Mouse (Mus musculus) layer of hippocampus, adult 2 months (tissue): Measurements from ENCODE around the gene Hao2. TPM values are rescaled to one million over a fixed set of nuclear protein-coding genes. Genes with fewer than 3 reads are reported as not detected.
A peak's percentile ranks its signal among the peaks of the same experiment; 100 is the strongest.

Experiments used
- DNase-seq, 2 experiments: peaks; one replicate each; pipeline ENCODE4 v3.0.0; 2022; ENCODE audit warnings: low spot score in 2 of 2
- H3K27ac ChIP-seq: fragments of 200-600 bp; 2 replicates; pipeline ENCODE4 v1.8.1; 2022
- H3K4me3 ChIP-seq: fragments of 200-600 bp; 2 replicates; pipeline ENCODE4 v1.8.1; 2022; ENCODE audit warnings: mild to moderate bottlenecking
- CTCF ChIP-seq: fragments of 200-600 bp; conservative IDR thresholded peaks from 2 replicates; pipeline ENCODE4 v1.8.1; 2022; ENCODE audit warnings: antibody characterized with exemption, mild to moderate bottlenecking, moderate library complexity
- long read RNA-seq, 2 experiments: library from polyadenylated mRNA; stranded (forward); transcript quantifications; one replicate each; pipeline ENCODE4 v2.0.0; 2021; ENCODE audit warnings: borderline mapping rate in 2 of 2
- total RNA-seq, 2 experiments: library from RNA; stranded (reverse); gene quantifications; 2 replicates each; pipeline ENCODE4 v1.2.3; 2021

Hao2 gene
- total RNA-seq = not detected
- long read RNA-seq, experiment 1 = 0 reads
- long read RNA-seq, experiment 2 = 0 reads

DNA sequence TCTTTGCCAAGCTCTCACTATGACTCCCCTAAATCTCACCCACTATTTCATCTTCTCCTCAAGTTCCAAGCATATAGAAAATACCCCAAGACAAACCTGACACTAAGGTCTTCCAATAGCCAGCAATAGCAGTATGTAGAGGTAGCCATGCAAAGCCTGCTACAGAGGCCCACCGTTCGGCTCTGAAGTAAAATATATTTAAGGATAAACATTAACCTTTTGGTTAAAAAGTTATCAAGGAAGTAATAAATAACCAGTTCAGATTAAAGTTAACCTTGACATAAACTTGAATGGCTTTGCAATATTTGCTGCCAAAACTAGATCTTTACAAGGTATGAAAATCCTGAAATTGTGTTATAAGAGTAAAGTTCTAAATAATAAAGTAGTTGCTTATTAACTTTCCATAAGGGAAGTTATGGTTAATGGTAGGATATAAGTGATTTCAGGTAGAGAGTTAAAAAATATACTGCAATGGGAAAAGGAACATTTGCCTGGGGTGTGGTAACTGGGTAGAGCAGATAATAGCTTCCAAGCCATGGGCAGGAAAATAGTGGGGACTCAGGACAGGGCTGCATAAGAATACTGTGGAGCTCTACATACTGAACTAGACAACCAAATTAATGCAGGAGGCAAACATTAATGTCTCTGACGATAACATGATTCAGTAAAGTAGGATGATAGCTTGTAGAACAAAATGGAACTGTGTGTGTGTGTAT is at the start of gene Hao2:
Hao2 (minus strand) TSS at position 183 of the 716 bp plus-strand sequence.
- no peak for DNase-seq
- TF ChIP-seq CTCF = no peak
- Histone ChIP-seq H3K4me3 (no peak within 1 kb of the TSS), H3K27ac (no peak within 1 kb of the TSS)

GRCm38 (mm10) chr3:98941601-98942000 is 48.6 kb upstream of the Hao2 start:
- TF ChIP-seq CTCF = no peak
- H3K4me3 ChIP-seq = peak overlapping the region; percentile 41; the same call in 1 of the 2 replicates

GRCm38 (mm10) chr3:98941066-98941551 is 48.1 kb upstream of the Hao2 start:
- DNase-seq = no peak
- TF ChIP-seq CTCF = no peak
- Histone ChIP-seq H3K27ac (no peak overlapping the region), H3K4me3 (peak overlapping the region; percentile 41; the same call in 1 of the 2 replicates)

More at GRCm38 (mm10) chr3:98941601-98942000, 48.6 kb upstream of the Hao2 start:
- DNase-seq = no peak
- no peak overlapping the region for H3K27ac ChIP-seq

DNA sequence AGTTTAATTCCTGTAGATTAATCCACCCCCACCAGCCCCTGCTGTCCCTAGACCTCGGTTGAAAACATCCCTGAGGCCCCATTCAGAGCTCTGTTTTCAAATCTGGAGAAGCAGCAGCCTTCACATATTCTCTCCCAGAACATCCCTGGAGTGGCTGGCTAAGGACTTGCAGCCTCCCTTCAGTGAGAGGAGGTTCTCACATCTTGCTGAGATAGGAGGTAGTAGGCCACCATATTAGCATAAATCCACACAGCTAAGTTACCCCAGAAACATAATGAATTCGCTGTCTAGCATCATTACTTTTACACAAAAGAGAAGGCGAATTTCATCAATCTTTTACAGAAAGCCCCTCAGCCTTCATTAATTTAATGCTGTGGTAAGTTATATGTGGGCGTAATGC is 47.2 kb upstream of the Hao2 start:
- Histone ChIP-seq H3K4me3 (no peak overlapping the region), H3K27ac (no peak overlapping the region)
- no peak for TF ChIP-seq CTCF
- no peak for DNase-seq

DNA sequence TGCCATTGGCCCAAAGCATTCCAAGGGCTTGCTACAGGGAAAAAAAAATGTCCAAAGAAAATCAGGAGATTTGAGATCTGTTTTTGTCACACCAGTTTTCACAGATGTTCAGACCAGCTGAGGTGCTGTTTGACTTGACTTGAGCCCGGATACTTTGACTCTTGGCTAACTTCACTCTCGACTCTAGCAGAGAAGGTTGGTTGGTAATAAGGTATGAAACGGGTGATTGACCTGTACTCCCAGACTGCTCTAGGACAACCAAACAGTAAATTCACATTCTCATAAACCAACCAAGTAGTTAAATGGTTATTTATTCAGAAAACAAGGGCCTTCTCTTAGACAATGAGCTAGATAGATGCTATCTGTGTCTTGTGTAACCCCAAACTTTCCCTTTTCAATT is 43.4 kb upstream of the Hao2 start:
- no peak overlapping the region for H3K27ac ChIP-seq
- TF ChIP-seq CTCF = no peak
- H3K4me3 ChIP-seq = no peak overlapping the region
- no peak for DNase-seq

GRCm38 (mm10) chr3:98934601-98935000 is 41.6 kb upstream of the Hao2 start:
- no peak overlapping the region for H3K4me3 ChIP-seq
- TF ChIP-seq CTCF = no peak
- no peak overlapping the region for H3K27ac ChIP-seq
- DNase-seq = no peak

DNA sequence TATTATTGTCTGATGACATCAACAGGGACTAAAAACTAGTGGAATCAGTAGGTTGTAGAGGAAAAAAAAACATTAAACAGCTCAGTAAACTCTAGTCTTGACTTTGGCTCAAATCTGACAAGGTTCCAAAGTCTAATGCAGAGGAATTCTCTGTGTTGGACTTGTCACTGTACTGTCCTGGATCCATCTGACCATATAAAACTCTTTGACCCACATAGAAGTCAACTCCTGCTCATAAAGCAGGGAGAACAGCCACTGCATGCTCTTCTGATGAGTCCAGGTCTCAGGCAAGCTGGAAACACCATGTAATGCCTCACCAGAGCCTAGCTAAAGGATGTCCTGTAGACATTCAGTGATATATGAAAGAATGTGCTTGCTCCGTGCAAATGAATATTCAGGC is 41.0 kb upstream of the Hao2 start:
- Histone ChIP-seq H3K4me3 (no peak overlapping the region), H3K27ac (no peak overlapping the region)
- no peak for TF ChIP-seq CTCF
- DNase-seq = no peak

DNA sequence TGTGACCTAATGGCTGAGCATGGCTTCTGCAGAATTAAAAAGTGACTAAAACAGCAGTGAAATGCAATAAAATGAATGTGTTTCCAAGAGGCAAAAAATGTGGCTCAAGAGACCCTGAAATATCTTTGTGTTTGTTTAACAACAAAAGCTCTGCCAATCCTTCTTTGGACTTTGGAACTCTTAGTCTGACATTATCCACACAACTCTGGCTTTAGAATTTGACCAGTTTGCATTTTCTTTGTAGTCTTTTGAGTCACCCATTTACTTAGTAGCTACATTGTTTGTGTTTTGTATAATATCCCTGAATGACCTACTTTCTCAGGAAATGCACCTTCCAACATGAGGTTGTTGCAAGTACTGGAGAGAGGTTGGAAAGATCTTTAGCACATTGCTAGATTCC is 39.4 kb upstream of the Hao2 start:
- no peak overlapping the region for H3K27ac ChIP-seq
- no peak for DNase-seq
- H3K4me3 ChIP-seq = no peak overlapping the region
- no peak for TF ChIP-seq CTCF

- no peak for DNase-seq
- no peak for TF ChIP-seq CTCF
- Histone ChIP-seq H3K4me3 (no peak overlapping the region), H3K27ac (no peak overlapping the region)
Observed at GRCm38 (mm10) chr3:98931836-98932235, 38.8 kb upstream of the Hao2 start.

DNA sequence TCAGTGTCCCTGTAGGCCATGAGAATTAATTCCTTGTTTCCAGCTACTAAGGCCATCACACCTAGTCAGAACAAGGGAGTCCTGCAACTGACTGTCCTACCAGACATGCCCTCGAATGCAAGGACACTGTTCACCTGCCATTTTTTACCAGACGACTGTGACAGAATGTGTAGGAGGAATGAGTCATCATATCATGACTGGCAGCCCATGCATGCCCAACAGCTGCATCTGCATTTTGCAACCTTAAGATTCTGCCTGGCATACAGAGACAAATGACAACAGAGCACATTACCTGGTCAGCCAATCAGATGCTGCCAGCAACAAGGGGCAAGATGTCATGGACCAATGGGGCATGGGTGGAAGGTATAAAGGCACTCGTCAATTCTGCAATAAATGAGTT is 27.4 kb upstream of the Hao2 start:
- DNase-seq = no peak
- TF ChIP-seq CTCF = no peak
- Histone ChIP-seq H3K4me3 (no peak overlapping the region), H3K27ac (no peak overlapping the region)

DNA sequence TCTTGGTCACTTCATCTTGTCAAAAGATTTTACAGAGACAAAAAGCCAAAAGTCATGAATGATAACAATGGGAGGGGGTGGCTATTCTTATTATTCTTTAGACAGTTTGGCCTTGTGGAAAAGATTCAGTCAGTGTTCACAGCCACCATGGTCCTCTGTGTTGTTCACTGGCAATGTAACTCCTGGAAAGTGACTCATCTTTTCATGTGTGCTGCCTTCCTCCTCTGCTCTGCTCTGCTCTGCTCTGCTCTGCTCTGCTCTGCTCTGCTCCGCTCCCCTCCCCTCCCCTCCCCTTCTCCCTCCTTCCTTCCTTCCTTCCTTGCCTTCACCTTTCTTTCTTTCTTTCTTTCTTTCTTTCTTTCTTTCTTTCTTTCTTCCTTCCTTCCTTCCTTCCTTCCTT is 24.2 kb upstream of the Hao2 start:
- Histone ChIP-seq H3K4me3 (no peak overlapping the region), H3K27ac (no peak overlapping the region)
- no peak for TF ChIP-seq CTCF
- no peak for DNase-seq

GRCm38 (mm10) chr3:98916856-98917255 is 23.8 kb upstream of the Hao2 start:
- no peak for TF ChIP-seq CTCF
- Histone ChIP-seq H3K4me3 (no peak overlapping the region), H3K27ac (no peak overlapping the region)
- DNase-seq = no peak

GRCm38 (mm10) chr3:98915659-98916058 is 22.6 kb upstream of the Hao2 start:
- Histone ChIP-seq H3K4me3 (no peak overlapping the region), H3K27ac (no peak overlapping the region)
- peak; percentile 91 for TF ChIP-seq CTCF
- DNase-seq = peak; percentile 53 to 81

GRCm38 (mm10) chr3:98913591-98913990 is 20.6 kb upstream of the Hao2 start:
- no peak overlapping the region for H3K27ac ChIP-seq
- no peak overlapping the region for H3K4me3 ChIP-seq
- DNase-seq = no peak
- TF ChIP-seq CTCF = peak; percentile 49
